Mouse (Mus musculus) bone marrow, adult 2 months (tissue): ENCODE results near the gene Asap3.

Experiments
- CTCF ChIP-seq: fragments of 200-500 bp; IDR thresholded peaks from 2 replicates; pipeline ENCODE4 v1.5.1; 2011; ENCODE audit warnings: low read length, control low read depth; ENCODE audit not compliant: control insufficient read depth, insufficient read depth
- POLR2A ChIP-seq: fragments of 200-500 bp; IDR thresholded peaks from 2 replicates; pipeline ENCODE4 v1.6.1; 2011; ENCODE audit warnings: low read depth, mild to moderate bottlenecking, control low read depth, low read length, borderline replicate concordance; ENCODE audit not compliant: control insufficient read depth

DNA sequence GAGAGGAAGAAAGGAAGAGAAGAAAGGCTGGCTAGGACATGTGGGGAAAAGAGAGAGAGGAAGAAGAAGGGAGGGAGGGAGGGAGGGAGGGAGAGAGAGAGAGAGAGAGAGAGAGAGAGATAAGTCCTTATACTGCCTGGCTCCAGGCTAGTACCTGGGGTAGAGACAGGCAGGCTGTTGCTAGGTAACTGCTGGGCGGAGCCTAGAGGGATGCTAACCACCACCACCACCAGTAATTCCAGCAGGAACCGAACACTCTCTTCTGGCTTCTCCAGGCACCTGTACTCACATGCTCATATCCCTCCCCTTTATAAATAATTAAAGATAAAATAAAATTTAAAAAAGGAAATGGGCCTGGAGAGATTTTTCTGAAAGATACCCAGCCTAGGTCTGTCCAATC is 77.6 kb downstream of the Asap3 start:
- TF ChIP-seq POLR2A (no peak), CTCF (no peak)
